Mouse (Mus musculus): ENCODE measurements at regions not wholly inside any gene's neighbourhood (a gene's known extent, or its start where the extent isn't known, plus 50 kb on each side); places are given as distances from the start of the nearest gene placed in this dataset.

- in situ Hi-C loops (cut with MboI, MseI), result no loop called here
Observed at GRCm38 (mm10) chr1:51538836-51539235, 60.6 kb upstream of the Nabp1 start.

- in situ Hi-C loops (cut with MboI, MseI), result no loop called here
Observed at GRCm38 (mm10) chr1:51537765-51538360, 59.6 kb upstream of the Nabp1 start.

- in situ Hi-C loops (cut with MboI, MseI), result no loop called here
Observed at GRCm38 (mm10) chr1:51536076-51536475, 57.9 kb upstream of the Nabp1 start.

GRCm38 (mm10) chr1:51535414-51535813 is 57.2 kb upstream of the Nabp1 start:
- in situ Hi-C loops (cut with MboI, MseI), result no loop called here

GRCm38 (mm10) chr1:51531360-51531759 is 53.1 kb upstream of the Nabp1 start:
- in situ Hi-C loops (cut with MboI, MseI), result loop anchor here in 1 of 2 experiments (5.0 kb wide), 1 partner anchor 51 kb away; no protein-coding TSS in a partner anchor

- in situ Hi-C loops (cut with MboI, MseI), result loop anchor here in 1 of 2 experiments (5.0 kb wide), 1 partner anchor 52 kb away; no protein-coding TSS in a partner anchor
Observed at GRCm38 (mm10) chr1:51530191-51530926, 52.1 kb upstream of the Nabp1 start.

GRCm38 (mm10) chr1:51529653-51530052 is 51.4 kb upstream of the Nabp1 start:
- in situ Hi-C loops (cut with MboI, MseI), result loop anchor here in 1 of 2 experiments (5.0 kb wide), 1 partner anchor 53 kb away; no protein-coding TSS in a partner anchor

- in situ Hi-C loops (cut with MboI, MseI), result no loop called here
Observed at GRCm38 (mm10) chr1:51528671-51529070, 50.4 kb upstream of the Nabp1 start.

Data from T-helper 17 cell (primary cell).